Mouse (Mus musculus): ENCODE data around the gene Lrig1. TPM values are rescaled to one million over a fixed set of nuclear protein-coding genes. Genes with fewer than 3 reads are reported as not detected.
A peak's percentile ranks its signal among the peaks of the same experiment; 100 is the strongest.

Lrig1 gene
- total RNA-seq, 2 experiments from 2014 or later, result 3.5 to 29.0 TPM

DNA sequence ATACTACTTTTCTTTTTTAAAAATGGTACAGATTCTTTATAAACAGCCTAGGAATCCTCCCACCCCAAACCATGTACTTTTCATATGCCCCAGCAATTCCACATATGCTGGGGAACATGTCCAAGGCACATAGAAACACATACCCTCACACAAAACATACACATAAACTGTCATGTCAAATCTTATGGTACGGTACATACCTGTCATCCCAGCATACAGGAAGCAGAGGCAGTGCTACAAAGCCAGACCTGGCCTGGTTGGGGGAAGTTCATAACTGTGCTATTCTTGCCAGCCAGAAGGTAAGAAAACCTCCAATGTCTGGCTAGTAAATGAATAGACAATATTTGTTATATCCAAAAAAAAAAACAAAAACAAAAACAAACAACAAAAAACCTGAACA is 20.7 kb downstream of the Lrig1 start:
- no peak for ATAC-seq (replicated peaks; ENCODE audit: low FRiP score, low TSS enrichment, poor library complexity, severe bottlenecking)

DNA sequence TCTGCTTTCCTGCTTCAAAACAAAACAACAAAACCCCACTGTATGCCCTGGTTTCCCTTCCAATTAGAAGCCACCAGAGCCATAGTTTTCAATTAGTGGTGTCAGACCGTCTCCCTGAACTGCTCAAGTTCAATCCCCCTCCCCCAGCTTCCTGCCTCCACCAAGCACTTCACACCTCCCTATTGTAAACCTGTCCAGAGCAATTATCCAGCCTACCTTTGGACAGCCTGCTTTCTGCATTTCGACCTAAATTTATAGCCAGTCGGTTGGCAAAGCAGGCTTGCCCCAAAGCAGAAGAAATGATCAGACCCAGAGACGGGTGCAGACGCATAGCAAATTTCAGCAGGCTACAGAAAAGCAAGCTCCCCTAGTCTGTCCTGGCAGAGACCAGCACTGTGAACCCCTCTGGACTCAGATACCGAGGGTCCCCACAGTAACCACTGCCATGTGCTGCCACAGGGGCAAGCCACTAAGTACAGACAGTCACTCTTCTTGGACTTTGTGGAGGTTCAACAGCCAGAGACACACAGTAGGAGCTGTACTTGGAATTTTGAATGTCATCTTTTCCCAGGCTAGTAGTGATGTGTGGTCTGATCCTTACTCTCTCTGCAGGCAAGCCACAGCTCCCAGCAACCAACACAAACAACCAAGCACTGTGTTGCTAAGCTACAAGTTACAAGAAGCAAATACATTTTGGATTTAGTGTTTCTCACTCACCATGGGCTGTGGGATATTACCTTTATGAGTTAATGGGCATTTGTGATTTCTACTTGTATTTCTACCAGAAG is 21.4 kb downstream of the Lrig1 start:
- no peak for ATAC-seq (replicated peaks; ENCODE audit: low FRiP score, low TSS enrichment, poor library complexity, severe bottlenecking)

DNA sequence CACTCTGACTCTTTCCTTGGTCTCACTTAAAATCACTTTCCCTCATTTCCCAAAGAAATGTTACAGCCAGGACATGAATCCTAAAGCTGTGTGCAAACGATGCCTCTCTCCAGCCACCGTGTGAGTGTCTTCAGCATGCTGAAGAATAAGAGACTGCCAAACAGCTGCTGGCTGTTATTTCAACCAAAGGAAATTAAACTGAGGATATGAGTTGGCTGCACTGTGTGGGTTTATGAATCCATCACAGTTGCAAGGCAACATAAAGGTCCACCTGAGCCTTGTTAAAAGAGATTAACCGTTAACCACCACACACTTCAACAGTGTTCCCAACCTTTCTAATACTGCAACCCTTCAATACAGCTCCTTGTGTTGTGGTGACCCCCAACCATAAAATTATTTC is 22.5 kb downstream of the Lrig1 start:
- ATAC-seq (replicated peaks; ENCODE audit: low FRiP score, low TSS enrichment, poor library complexity, severe bottlenecking), result no peak

DNA sequence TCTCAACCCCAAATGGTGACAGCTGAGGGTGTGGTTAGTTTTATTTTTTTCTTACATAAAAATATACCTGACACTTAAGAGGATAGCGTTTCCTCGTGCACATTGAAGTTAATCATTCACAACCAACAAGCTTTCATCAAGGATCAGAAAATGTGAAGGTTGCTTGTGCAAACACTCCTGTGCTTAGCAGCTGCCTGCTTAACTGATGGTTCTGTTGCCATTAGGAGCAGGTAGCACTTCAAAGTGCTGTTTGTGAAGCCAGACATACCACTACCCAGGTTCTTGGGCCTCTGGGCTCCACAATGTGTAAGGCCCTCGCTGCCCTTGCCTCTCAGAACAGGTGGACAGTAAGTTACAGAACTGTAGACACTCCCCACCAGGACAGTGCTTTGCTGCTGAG is 23.1 kb downstream of the Lrig1 start:
- ATAC-seq (replicated peaks; ENCODE audit: low FRiP score, low TSS enrichment, poor library complexity, severe bottlenecking), result no peak

DNA sequence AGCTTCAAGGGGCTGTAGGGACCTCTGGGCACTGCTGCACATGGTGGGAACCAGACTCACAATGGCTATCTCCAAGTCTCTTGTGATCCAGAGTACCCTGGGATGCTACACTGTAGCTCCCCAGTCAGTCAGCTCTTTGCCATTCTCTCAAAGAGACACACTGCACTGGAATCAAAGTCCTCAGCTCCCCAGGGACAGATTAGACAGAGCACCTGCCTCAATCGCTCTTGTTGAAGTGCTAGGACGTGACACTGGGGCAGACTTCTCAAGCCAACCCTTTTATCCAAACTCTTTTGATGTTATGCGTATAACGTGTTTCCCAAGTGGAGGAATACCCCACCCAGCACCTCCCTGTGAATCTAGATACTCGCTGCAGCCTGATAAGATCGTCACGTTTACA is 23.7 kb downstream of the Lrig1 start:
- no peak for ATAC-seq (replicated peaks; ENCODE audit: low FRiP score, low TSS enrichment, poor library complexity, severe bottlenecking)

DNA sequence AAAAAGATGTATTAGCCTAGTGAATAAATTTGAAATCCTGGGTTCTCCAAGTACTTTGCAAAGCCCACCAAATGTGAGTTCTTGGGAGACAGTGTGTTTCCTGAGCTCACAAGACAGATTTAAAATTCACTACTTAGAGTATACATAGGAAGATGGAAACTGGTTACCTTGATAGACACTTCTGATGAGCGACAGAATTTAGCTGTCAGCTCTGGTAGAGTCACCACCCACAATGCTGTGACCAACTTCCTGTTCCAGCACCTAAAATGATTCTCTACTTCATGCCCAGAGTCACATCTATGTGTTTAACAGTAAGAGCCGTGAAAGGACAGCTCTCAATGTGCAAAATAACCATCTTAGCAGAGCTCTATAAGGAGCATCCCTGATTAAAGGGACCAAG is 27.5 kb downstream of the Lrig1 start:
- ATAC-seq (replicated peaks; ENCODE audit: low FRiP score, low TSS enrichment, poor library complexity, severe bottlenecking), result no peak

DNA sequence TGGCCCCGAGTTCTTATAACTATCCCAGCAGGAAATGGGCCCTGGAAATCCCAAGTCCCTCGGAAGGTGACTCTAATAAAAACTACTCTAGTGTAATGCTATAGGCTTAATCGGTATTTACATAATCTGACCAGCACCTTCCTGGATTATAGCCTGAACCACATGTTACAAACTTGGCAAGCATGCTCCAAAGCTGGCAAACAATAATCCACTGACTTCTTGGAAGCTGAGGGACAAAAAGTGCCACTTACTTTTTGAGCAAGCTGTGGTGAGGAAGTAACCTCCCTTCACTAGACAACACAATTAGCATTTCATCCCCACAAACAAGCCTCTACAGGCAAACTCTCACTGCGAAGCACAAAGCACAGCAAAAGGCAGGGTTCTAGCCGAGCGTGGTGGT is 30.6 kb downstream of the Lrig1 start:
- no peak for ATAC-seq (replicated peaks; ENCODE audit: low FRiP score, low TSS enrichment, poor library complexity, severe bottlenecking)

DNA sequence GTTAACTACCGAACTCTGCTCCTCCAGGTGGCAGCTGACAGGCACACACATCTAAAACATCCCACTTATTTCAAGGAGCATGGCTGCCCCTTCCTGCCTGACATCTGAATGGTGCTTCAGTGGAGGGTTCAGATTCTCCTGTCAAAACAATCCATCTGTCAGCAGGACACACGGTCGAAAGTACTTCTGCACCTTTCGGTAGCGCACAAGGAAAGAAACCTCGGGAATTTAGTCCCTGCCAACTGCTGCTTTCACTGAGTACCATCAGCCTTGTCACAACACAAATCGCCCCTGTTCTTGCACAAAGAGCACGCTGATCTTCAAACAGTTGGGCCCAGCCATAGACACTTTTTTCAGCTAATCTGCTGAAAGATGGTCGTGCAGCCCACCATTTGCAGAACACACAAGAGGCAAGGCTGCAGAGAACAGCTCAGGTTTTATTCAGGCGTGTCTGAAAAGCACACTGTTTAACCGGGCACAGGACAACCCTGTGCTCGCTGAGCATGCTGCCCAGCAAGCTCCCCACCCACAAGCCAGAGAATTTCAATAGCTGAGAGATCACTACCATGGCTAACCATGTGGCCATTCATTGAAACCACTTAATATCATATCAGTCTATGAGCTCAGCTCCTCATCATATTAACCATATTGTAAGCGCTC is 31.6 kb downstream of the Lrig1 start:
- no peak for ATAC-seq (replicated peaks; ENCODE audit: low FRiP score, low TSS enrichment, poor library complexity, severe bottlenecking)

DNA sequence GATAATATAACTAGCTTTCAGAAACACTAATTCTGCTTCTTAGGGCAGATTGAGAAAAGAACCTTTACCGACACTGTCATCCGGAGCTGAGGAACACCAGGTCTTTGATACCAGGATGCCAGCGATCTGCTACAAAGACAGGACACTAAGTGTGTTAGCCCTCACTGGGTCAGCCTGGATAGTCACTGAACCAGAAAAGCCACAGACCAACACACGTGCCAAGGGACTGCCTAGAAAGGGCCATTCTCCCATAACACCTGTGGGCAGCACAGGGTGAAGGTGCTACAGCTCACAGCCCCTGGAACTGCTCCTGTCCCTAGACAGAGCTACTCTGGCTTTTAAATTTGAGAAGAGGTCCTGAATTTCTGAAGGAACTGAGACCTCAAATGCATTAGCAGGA is 32.8 kb downstream of the Lrig1 start:
- no peak for ATAC-seq (replicated peaks; ENCODE audit: low FRiP score, low TSS enrichment, poor library complexity, severe bottlenecking)

DNA sequence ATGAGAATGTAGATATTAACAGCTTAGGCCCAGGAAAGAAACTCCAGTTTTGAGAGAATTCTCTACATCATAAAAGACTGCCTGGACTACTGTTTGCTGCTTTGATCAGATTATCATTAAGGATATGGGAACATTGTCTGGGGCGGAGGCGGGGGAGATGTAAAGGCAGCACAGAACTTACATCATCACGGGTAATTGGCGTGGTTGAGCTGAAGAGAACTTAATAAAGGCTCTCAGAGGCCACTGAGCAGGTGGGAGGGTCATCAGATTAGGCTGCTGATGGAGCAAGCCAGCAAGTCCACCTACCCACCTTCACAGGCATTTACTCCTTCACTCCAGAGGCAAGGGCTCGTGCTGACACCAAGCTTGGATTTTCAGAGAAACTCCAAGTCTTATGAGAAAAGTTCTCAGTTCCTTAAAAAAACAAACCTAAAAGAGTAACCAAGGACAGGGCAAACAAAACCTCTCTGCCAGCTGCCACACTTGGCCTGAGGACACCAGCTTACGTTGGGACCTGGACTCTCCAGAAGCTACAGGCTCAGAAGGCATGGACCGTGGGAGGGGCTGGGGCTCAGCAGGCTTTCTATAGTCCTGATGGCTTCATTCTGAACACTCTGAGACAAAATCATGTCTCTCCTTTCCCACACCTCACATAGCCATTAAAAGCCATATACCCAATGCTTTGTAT is 33.4 kb downstream of the Lrig1 start:
- no peak; the same call in 1 of the 2 replicates for ATAC-seq (replicated peaks; ENCODE audit: low FRiP score, low TSS enrichment, poor library complexity, severe bottlenecking)

DNA sequence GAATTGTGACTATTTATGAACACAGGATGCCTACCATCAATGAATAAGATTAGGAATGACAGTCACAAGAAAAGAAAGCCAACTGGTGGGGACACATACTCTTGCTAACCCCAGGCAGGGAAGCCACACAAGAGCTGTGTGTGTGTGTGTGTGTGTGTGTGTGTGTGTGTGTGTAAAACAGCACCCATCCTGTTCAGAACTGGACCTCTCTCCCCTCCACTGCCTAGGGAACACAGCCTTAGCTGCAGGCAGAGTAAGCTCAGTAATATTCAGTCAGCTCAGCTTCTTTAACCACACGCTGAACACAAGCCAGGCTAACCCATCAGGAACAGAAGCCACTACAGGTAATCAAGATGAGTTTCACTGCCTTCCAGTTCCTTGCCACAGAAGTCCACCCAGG is 34.3 kb downstream of the Lrig1 start:
- ATAC-seq (replicated peaks; ENCODE audit: low FRiP score, low TSS enrichment, poor library complexity, severe bottlenecking), result no peak

DNA sequence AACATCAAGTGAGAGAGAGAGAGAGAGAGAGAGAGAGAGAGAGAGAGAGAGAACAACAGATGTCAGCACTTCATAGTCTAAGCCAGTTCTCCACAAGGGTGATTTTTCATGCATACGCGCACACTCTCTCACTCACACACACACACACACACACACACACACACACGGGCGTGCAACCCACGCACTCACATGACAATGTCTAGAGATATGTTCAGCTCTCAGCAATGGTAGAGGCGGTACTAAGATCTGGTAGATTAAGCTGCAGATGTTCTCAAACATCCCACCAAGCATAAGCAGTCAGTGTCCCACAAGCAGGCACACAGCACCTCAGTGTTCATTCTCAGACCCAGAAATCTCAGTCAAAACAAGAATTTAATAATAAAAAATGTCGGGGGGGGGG is 34.7 kb downstream of the Lrig1 start:
- ATAC-seq (replicated peaks; ENCODE audit: low FRiP score, low TSS enrichment, poor library complexity, severe bottlenecking), result 0 out of 2 replicates have a peak, but pooled peaks have one; percentile 38

DNA sequence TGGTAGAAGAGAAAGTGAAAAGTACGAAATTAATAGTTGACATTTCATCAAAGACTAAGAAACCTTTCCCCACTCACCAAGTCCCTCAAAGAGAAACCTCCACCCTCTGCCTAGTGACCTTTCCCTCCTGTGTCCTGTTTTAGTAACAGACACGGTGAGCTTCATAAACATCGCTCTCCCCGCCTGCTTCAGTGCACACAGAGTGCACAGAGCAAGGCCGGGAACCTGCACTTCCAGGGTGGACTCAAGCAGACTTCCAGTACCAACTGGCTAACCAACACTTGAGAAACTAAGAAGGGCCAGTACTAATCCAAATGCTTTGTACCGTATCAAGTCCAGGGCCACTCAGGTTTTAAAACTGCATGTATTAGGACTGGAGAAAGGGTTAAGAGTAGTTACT is 36.0 kb downstream of the Lrig1 start:
- no peak for ATAC-seq (replicated peaks; ENCODE audit: low FRiP score, low TSS enrichment, poor library complexity, severe bottlenecking)

DNA sequence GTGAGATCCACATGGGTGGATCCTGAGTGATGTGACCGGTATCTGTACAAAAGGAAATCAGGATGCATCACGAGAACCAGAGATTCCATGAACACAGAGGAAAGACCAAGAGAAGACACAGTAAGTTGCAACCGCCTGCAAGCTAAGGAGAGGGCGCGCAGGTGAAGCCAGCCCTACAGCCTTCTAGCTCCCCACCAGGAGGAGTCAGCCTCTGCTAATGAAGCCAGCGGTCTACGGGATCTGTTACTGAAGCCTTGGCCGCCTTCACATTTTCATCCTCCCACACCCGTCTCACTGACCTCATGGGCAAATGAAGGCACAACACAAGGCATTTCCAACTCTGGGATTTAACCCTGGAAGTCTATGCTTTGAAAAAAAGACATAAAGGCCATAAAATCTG is 38.0 kb downstream of the Lrig1 start:
- ATAC-seq (replicated peaks; ENCODE audit: low FRiP score, low TSS enrichment, poor library complexity, severe bottlenecking), result no peak

DNA sequence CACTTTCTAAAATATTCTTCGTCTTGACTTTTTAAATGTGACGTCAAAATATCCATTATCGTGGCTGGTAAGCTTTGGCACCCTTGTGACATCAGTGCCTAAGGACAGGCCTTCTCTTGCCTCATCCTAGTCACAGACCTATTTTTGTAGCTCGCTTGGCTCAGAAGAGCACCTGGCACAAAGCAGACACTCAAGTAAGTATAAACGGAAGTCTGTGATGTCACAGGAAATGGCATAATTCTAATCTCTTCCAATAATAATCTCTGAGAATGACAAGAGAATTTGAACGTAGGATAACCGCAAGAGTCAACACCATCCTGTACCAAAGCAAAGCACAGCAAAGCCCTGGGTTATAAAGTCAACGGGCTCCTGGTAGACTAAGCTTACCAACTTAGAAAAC is 38.6 kb downstream of the Lrig1 start:
- ATAC-seq (replicated peaks; ENCODE audit: low FRiP score, low TSS enrichment, poor library complexity, severe bottlenecking), result no peak

DNA sequence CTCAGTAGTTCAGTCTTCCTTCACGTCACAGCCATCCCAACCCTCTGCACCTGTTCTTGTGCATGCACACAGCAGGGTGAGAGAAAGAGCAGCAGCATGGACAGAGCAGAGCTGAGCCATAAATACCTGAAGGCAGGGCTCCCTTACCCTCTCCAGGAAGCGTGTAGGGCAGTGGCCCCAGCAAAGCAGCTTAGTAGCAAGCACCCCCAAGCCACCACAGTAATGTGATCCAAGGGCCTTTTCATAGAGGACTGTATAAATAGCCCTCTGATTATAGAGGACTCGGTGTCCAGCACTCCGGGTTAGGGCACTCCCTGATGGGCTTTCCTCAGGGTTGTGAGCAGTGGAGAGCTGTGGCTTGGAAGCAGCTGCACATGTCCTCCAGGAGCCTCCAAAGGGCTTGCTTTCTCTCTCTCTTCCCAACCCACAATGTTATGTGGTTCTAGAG is 40.0 kb downstream of the Lrig1 start:
- ATAC-seq (replicated peaks; ENCODE audit: low FRiP score, low TSS enrichment, poor library complexity, severe bottlenecking), result no peak

DNA sequence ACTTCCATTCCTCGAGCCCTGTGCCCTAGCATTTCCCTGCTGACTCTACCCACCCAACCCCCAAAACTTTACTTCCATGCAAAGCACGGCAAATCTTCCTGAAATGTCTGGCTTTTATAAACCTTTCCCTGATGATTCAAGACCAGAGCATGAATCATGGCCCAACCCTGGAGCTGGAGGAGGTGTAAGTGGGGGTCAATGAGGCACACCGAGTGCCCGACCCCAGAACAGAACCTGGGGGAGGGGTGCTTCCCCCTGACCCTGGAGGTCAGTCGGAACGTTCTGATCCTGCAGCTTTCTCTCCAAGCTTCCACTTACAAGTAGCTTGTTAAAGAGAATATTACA is 41.9 kb downstream of the Lrig1 start:
- ATAC-seq (replicated peaks; ENCODE audit: low FRiP score, low TSS enrichment, poor library complexity, severe bottlenecking), result no peak

DNA sequence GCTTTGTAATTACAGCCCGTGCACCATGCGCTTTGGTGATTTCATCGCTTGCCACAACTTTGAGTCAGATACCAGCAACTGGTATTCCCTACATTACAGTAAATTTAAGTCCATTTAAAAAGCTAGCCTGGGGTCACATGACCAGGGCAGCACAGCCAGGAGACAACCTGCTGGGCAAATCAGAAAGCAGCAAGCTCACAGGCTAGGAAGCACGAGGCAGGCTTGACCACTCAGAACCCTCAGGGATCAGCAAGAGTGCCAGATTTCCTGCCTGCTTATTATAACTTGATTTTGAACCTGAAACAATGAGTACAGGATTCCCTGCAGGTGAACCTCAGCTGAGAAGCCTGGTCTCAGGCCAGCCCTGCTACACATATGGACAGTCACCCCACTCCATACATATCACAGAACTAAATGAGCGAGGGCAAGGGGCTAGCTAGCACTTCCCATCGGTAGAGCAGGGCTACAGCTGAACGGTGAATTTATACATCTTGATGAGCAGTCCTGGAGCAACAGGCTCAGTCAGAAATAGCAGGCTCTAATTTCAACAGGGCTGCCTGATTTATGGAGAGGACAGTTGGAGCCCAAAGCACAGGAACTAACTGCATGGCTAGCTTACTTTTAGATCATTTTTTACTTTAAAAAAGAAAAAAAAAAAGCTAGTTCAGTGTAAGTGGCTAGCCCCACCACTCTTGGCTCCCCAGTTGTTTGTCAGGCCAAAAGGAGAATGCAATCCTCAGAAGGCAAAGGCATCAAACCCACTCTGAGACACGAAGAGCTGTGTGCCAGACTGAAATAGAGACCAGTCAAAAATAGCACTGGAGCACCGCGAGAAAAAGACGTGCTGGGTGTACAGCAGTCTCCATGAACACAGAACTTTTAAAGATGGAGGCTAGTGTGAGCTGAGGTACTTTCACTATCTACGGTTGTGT is 42.5 kb downstream of the Lrig1 start:
- ATAC-seq (replicated peaks; ENCODE audit: low FRiP score, low TSS enrichment, poor library complexity, severe bottlenecking), result no peak

DNA sequence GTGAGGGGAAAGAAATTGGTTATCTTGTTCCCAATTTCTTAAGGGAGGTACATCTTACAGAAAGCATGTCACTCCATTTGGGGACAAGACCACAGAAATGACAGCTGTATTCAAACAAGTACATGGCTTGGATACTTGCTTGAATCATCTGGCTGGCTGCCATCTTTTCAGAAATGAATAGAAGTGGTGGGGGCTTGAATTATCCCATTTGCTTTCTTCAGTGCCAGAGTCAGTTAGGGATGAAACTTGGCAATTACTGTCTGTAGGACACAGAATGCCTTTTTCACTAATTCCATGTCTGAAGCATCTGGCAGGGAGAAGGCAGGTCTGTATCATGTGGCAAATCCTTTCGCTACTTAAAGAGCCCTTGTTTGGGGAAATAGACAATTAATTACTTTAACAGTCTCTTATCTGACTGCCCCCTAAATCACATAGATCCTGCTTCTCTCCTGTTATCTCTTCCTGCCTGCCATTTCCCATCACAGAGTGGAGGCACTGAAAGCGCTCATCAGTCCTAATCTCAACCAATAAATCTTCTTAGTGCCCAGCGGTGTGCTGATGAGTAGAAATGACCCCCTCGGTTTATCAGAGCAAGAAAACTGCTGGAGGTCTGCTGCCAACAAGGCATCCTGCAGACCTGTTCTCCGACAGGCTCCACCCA is 44.0 kb downstream of the Lrig1 start:
- ATAC-seq (replicated peaks; ENCODE audit: low FRiP score, low TSS enrichment, poor library complexity, severe bottlenecking), result no peak

Measured in megakaryocyte-erythroid progenitor cell, adult 5-6 weeks (primary cell).